Mouse (Mus musculus): ENCODE measurements at regions not wholly inside any gene's neighbourhood (a gene's known extent, or its start where the extent isn't known, plus 50 kb on each side); places are given as distances from the start of the nearest gene placed in this dataset.

- no peak for TF ChIP-seq CTCF (conservative IDR thresholded peaks at IDR 0.05; ENCODE audit: insufficient read depth, insufficient read length, low read depth, low read length)
- TF ChIP-seq POLR2A (IDR thresholded peaks at IDR 0.05; ENCODE audit: low read depth, low read length), result no peak
Measured at GRCm38 (mm10) chr8:89914076-89914475, 434.1 kb downstream of the Tox3 start.

Data from kidney, adult 2 months (tissue).